Mouse (Mus musculus) lung, postnatal 0 days (tissue): ENCODE measurements at regions not wholly inside any gene's neighbourhood (a gene's known extent, or its start where the extent isn't known, plus 50 kb on each side); places are given as distances from the start of the nearest gene placed in this dataset.

Experiments
- CTCF ChIP-seq: IDR thresholded peaks from 2 replicates; pipeline ENCODE4 v1.5.1; 2016; ENCODE audit warnings: antibody characterized with exemption, mild to moderate bottlenecking
- EP300 ChIP-seq: IDR thresholded peaks from 2 replicates; pipeline ENCODE4 v1.6.1; 2016; ENCODE audit warnings: antibody characterized with exemption, mild to moderate bottlenecking, control low read depth

DNA sequence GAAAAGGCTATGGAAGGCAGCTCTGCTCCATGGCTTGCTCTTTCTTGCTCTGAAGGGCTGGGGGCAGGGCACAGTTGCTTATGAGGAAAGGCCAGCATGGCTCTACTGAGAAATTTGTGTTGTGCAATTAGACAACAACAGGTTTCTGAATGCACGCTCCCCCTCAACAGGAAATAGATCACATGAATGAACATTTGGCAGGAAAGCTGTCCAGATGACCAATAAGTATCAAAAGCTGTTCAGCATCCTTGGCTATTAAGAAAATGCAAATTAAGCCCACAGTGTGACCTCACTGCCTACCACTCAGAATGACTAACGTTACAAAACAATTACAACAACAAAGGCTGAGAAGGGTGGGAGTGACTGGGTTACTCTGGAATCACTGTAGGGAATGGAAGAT is 167.9 kb upstream of the Wscd1 start:
- TF ChIP-seq CTCF = no peak
- TF ChIP-seq EP300 = no peak
